Mouse (Mus musculus) mature B cell (primary cell): ENCODE measurements around the gene Rtf2.

Experiments used
- in situ Hi-C: fragments of 300-500 bp; cut with MboI; formaldehyde crosslinking; loops from 2 replicates; pipeline ENCODE4 v1.14.3; 2019

Rtf2 gene

GRCm38 (mm10) chr2:172483766-172484413, 43.5 kb downstream of the Rtf2 start:
- in situ Hi-C loops: no loop called here

GRCm38 (mm10) chr2:172484696-172485370, 44.5 kb downstream of the Rtf2 start:
- in situ Hi-C loops: no loop called here

DNA sequence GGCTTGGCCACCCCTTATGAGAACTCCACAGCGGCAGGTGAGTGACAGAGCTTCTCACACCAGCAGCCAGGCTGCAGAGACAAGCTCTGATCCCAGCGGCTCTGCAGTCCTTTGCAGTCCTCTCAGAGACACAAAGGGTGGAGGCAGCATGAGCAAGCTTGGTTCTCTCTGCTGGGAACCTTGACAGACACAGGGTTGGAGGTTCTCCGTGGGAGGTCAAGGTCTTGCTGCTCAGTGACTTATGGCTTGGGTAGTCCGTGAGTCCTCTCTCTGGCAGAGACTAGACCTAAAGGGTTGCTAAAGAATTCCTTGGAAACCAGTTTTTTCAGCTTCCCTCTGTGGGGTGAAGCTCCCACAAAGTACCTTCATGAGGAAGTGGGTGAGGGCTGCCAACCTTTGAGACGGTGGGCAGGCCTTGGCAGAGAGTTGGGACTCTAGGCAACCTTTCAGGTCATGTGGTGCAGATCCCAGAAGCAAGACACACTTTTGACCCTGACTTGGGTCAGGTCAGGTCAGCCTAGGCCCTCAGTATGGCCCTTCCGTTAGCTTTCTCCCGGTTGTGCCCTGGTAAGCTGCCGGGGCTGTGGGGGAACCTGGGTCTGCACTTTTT, 56.5 kb downstream of the Rtf2 start:
- in situ Hi-C loops: no loop called here

DNA sequence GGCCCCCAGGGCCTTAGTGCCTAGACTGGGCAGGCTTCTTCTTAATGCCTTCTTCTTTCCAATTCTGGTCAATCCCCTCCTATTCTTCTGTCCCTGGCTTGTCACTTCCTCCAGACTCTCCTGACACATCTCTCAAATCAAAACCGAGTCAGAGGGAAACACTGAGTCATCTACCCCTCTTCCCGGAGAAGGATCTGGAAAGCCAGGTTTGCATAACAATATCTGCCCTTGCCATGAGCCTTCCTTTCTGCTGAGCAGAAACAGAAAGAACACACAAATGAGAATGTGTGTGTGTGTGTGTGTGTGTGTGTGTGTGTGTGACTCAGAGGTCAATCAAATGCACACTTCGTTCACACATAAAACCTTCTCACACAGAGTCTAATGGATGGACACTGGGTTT, 58.5 kb downstream of the Rtf2 start:
- in situ Hi-C loops: no loop called here

GRCm38 (mm10) chr2:172500752-172501316, 60.5 kb downstream of the Rtf2 start:
- in situ Hi-C loops: no loop called here

DNA sequence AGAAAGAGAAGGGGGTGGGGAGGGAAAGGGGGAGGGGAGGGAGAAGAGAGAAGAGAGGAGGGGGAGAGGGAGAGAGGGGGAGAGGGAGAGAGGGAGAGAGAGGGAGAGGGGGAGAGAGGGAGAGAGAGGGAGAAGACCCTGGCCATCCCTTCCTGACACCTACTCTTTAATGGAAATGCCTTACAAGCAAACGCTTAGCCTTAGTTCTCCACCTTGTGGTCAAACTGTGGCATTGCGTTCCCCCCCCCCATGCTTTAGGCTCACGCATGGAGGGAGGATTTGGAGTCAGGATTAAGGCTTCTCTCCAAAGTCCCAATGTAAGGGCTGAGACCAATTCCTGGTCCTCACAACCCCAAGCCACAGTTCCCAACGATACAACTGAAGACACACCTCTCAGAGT, 61.0 kb downstream of the Rtf2 start:
- in situ Hi-C loops: no loop called here

- in situ Hi-C loops: no loop called here
These were observed 61.8 kb downstream of the Rtf2 start for GRCm38 (mm10) chr2:172502168-172502567.

DNA sequence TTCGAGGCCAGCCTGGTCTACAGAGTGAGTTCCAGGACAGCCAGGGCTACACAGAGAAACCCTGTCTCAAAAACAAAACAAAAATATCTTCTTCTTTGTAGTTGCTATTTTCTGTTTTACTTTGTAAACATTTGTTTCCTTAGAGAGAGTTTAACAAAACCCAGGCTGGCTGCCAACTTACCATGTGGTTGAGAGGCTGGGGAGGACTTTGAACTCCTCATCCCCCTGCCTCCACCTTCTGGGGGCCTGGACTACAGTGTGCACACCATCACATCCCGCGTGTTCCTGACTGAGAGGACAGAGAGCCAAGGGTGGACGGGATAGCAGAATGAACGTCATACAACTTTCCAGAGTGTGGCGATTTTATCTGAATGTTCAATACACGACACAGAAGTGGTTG, 65.8 kb downstream of the Rtf2 start:
- in situ Hi-C loops: no loop called here

DNA sequence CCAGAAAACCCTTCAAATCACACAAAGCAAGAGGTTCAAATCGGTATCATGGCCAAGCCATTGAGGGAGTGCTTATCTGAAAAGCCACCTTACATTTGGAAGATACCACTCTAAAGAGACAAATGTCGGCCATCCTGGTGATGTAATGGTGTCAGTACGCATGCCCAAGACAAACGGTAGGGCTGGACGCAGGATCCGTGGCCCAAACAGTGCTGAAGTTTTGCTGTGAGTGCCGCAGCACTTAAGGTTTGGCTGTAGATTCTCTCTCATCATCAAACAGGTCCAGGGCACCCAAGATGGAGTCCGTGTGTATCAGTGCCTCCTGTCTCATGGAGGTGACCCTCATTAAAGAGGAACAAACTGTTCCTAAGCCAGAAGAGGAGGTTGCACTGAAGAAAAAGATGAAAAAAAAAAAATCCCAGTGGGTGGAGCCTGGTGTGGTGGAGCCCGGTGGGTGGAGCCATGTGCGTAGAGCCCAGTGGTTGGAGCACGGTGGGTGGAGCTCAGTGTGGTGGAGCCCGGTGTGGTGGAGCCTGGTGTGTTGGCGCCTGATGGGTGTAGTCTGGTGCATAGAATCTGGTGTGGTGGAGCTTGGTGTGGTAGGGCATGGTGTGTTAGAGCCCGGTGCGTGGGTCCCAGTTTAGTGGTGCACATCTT, 69.8 kb downstream of the Rtf2 start:
- in situ Hi-C loops: no loop called here

DNA sequence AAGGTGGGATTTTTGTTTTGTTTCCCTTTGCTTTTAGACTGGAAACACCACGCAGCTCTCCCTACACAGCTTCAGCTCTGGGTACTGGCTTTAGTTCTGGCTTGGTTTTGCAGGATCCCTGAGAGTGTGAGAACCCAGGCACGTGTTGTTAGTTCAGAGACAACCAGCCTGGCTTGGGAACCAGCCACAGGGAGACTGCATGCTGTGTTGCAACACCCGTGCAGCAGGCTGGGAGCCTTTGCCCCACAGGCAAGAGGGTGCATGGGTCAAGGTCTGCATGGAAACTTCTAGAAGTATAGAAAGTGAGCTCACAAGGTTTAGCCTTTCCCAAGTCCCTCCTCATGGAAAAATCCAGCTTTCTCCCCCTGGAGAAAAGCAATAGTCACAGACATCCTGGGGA, 70.5 kb downstream of the Rtf2 start:
- in situ Hi-C loops: no loop called here

DNA sequence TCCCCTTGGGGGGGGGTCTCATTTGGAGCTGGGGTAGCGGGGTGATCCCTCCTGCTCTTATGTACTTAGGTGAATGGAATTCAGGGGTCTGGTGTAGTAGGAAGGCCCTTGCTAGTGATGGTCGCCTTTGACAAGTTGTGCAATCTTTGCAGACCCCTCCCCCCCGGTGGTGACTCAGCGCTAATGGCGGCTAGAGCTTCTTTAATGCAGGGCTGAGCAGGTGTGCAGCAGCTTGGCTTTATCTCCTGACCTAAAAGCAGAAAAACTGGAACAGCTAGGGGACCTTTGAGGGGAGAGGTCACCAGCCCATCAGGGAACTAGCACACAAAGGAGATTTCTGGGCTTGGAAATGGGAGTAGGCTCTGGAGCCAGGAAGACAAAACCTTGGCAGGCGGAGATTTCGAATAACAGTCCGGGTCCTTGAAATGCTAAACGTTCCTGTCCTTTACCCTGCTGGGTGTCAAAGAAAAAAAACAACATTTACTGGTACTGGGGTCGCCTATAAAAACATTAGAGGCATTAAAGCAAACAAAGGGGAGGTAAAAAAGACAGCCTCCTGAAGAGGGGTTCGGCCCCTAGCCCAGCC, 76.1 kb downstream of the Rtf2 start:
- in situ Hi-C loops: no loop called here
